Mouse (Mus musculus) adrenal gland, postnatal 14 days (tissue): ENCODE results near the gene Col19a1. TPM values are rescaled to one million over a fixed set of nuclear protein-coding genes. Genes with fewer than 3 reads are reported as not detected.
A peak's percentile ranks its signal among the peaks of the same experiment; 100 is the strongest.
"Not testable (repeated sequence)": the region's sequence is repeated elsewhere in the genome, so short reads cannot be mapped to it uniquely, and the experiment has no call there.

ENCODE experiments used
- DNase-seq: peaks from one replicate; pipeline ENCODE4 v3.0.0; 2021; ENCODE audit warnings: mixed read lengths
- long read RNA-seq, 2 experiments: library from polyadenylated mRNA; stranded (forward); transcript quantifications; one replicate each; pipeline ENCODE4 v2.0.0; 2021
- total RNA-seq: library from RNA; stranded (reverse); gene quantifications from 2 replicates; pipeline ENCODE4 v1.2.3, GENCODE M21; 2021

The Col19a1 gene
- total RNA-seq: 0.23 TPM in 1 of 2 replicates, not detected in the other
- long read RNA-seq, experiment 1: 0 reads
- long read RNA-seq, experiment 2: 0 reads

DNA sequence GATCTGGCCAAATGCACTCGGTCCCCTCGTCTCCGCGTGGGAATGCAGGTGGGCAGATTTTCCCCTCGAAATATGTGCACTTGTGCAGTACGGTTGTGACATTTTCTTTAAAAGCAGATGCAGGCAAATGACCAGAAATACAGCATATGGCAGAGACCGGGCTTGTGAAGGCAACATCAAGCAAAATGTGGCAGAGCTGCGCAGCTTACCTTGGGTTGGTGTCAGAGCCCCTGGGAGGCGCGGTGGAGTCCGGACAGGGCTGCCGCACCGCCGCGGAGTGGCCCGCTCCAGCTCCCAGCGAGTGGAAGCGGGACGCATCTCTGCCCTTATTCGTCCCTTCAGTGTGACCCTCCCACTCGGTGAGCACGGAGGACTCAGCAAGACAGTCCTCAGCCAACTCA, at the start of gene Col19a1:
Col19a1 (minus strand) TSS at position 332 of the 401 bp plus-strand sequence.
- DNase-seq: no peak

DNA sequence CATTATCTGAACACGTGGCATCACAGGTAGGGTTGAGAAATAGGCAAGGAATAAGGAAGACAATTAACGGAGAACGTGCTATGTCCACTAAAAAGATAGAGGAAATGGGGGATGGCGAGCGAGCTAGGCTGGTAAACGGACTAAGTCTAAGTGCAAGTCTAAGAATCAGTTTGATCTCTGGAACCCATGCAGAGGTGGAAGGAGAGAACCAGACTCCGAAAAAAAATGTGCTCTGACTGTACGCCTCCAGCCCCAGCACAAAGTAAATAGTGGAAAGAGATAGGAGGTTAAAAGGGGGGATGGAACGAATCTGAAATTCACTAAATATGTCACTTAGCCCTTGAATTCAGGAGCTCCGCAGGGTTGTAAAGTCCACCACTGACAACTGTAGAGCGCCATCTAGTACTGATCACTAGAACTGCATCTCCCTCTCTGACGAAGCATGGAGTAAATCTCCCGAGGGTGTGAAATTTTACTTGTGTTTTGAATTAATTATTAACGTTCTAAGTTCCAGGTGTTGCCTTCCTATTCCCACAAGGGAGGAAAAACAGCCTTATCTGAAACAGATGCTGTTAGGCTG, 46.4 kb upstream of the Col19a1 start:
- DNase-seq: peak; percentile 16

DNA sequence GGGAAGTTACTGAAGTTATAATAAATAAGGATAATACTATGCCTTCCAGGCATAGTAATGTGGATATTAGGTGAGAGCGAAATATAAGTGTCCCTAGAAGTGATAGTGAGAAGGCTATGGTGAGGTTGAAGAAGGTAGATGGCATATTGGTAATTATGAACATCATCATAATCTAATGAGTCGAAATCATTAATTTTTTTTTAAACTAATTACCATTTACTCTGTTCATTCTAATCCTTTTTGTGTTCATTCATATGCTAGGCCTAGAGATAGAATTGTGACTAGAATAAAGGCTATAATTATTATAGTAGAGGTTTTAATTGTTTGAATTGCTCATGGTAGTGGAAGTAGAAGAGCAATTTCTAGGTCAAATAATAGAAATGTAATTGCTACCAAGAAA, 25.3 kb upstream of the Col19a1 start:
- not testable (repeated sequence) for DNase-seq

DNA sequence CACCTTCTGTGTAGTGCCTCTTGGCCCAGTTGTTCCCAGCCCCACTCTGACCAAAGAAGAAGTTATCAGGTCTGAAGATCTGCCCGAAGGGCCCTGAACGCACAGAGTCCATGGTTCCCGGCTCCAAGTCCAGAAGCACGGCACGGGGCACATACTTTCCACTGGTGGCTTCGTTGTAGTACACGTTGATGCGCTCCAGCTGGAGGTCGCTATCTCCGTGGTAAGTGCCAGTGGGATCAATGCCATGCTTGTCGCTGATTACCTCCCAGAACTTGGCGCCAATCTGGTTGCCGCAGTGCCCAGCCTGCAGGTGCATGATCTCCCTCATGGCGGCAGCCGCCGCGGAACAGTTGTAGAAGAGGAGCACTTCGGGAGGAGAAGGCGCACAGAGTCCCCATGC, 7.8 kb upstream of the Col19a1 start:
- DNase-seq: no peak

DNA sequence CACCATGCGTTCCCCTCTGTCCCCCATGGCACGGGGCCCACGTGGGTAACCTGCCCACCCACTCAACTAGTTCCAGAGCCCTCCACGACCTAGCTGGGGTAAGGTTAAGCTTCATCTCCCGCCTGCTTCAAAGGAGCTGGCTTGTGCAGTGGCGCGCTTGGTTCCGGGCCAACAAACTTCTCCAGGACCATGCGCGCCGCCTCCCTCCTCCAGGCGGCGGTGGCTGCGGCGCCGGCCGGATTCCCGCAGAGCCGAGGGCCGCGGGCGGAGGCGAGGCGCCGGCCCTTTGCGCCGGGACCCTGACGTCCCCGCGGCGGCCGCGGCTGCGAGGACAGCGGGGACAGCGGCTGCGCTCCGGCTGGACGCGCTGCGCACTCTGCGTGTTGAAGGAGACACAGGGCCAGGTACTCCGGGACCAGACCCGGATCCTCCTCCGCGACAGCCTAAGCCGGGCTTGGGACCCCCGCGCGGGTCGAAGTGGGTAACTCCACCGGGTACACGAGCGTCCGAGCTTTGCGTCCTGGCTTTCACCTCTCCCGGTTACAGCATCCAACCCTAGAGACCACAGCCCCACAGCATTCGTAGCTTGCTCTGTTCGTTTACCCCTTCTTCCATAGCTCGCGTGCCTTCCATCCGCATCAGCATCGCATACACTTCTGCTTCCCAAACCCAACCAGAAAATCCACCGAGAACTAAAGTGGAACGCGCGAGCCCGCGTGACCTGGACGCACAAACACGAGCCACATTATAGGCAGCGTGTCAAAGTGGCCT, 717 bp downstream of the Col19a1 start:
- peak; percentile 27 for DNase-seq

DNA sequence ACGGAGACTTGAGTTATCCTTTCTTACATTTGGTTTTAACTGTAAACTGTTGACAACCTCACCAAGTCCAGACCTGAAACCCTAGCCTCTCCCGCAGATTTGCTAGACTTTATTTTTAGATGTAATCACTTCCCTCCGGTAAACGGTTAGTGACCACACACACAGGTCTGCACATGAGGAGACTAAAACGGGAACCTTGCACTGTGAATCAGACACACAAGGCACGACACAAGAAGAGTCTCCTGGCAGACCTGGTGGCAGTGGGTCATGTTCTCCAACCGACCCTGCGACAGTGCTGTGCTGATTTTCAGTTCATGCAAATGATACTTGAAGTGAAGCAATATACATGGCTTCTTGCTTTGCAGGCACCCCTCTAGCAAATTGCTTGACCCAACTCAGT, 14.7 kb downstream of the Col19a1 start:
- no peak for DNase-seq

DNA sequence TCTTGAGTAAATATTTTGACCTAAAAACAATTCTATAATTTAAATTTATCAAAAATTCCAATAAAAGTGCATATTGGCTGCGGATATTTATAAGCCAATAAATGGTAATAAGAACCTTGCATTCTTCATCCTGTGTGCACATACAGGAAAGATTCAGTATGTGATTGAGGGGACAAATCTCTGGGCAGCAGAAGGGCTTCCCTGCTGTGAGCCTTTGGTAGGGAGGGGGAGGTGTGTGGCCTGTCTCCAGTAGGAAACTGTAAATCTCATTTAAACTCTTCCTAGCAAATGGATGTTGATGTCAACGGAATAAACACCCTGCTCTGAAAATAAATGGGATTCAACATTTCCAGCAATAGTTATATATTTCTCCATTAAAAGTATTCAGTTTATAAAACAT, 23.2 kb downstream of the Col19a1 start:
- DNase-seq: no peak

DNA sequence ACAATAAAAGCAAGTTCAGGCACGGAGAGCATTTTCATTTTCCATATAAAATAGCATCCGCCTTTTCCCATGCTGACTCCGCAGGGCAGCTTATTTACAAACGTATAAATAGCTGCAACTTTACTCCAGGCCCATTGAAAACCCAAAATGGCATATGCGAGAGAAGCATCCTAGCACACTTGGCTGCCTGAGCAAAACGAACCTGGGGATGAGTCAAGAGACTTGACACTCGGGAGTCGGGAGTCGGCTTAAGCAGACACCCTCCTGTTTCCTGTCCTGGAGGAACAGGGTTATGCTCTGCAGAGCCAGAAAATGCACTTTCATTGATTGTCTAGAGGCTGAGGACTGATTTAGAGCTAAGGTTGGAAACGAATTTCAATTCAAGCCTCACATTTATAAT, 29.3 kb downstream of the Col19a1 start:
- DNase-seq: no peak

DNA sequence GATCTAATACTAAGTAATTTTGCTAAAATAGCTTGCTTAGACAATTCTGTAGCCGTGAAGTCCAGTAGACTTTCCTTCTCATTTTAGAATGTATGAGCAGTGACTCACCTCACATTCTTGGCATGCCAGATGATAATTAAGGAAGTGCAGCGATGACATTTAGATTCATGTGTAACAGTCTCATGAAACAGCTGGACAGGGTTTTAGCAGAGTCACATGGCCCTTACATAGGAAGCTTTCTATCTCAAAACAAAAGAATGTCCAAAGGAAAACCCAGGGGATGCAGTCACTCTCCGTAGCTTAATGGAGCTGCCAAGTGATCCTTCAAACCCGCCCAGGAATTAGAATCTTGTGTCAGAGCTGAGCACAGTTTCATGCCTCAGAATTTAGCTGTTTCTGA, 33.8 kb downstream of the Col19a1 start:
- DNase-seq: no peak

DNA sequence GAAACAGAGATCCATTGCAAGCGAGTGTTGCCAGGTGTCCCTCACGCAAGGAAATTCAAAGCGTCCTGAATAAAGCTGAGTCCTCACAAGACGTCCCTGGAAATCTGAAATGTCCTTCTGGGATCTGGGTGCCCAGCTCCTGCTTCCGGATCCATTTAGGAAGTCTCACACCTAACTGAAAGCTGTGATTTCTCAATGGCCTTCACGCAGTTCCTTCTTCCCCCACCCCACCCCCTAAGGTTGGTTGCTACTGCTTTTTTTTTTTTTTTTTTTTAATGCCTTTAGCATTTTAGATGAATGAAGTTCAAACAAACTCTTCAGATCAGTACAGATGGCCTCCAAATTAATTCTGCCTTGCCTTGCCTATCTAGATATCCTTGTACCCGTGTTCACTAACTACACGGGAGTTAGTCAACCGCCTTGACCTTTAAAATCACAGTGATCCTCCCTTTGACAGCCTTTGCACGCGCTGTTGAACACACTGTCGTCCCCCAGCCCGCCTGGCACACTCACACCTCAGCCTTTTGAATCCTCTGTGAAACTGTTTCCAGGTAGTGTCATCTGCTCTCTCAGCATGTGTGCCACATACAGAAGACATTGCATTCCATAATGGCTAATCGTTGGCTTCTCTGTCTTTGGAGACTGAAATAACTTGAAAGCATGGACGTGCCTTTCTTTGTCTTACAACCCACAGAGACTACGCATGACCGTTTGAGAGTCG, 36.6 kb downstream of the Col19a1 start:
- peak; percentile 8 for DNase-seq

DNA sequence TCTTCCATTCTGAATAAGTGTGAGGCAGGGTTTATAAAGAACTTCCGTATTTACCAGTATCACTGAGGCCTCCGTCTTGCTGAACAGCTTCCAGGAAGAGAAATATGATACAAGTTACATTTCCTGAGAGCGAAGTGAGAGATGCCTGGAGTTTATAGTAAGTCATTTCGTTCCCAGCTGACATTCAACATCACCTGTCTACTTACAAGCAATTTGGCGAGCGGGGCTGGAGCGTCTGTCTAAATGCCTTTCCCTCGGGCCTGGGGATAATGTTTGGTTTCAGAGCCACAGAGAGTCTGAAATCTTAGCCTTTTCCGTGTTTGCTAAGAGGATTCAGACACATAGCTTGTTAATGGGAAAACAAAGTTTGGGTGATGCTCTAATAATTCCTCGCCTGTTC, 37.2 kb downstream of the Col19a1 start:
- no peak for DNase-seq

DNA sequence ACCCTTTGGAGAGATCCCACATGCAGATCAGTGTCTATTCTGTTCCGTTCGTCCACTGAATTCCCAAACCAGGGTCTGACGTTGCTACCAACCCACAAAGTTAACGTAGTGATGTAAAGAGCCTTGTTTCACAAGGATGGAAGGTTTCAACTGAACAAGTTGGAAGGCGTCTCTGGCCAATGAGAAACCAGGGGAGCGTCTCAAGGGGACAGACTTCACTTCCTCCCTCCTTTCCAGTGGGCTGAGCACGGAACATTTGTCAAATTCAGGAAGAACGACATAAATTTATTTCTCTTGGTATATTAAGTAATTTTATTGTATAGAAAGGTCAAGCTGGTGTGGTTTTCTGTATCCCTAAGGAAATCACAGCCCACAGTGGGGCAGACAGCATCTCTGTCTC, 38.2 kb downstream of the Col19a1 start:
- no peak for DNase-seq

DNA sequence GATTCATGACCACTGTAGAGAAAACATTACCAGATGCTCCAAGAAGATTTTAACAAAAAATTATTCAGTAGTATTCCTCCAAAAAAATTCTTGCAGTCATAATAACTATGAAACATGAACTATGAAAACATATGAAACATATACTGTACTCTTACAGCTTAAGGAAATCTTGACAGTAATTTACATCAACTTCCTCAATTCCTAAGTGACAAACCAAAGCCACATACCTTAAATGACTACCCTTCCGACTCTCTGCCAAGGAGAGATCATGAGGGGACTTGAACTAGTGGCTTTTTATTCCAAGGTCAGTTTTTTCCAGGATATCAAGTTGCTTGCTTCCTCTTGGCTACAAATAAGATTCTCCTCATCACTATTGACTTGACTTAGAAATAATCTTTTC, 39.7 kb downstream of the Col19a1 start:
- DNase-seq: no peak

DNA sequence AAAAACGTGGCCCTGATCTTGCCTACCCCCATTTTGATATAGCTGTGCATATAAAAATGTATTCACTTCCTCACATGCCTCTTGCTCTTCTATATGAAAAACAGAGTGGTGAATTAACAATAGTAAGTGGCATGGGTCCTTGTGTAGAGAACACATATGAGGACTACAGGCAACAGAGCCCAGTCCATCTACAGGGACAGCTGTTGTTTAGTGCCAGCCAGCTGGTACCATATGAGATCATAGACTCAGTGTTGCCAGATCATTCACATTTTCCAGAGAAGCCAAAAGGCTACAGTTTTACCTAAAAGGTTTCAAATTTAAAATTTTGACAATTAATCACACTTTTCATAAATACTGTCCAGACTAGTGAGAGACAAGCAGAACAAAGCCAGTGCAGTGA, 47.4 kb downstream of the Col19a1 start:
- no peak for DNase-seq

DNA sequence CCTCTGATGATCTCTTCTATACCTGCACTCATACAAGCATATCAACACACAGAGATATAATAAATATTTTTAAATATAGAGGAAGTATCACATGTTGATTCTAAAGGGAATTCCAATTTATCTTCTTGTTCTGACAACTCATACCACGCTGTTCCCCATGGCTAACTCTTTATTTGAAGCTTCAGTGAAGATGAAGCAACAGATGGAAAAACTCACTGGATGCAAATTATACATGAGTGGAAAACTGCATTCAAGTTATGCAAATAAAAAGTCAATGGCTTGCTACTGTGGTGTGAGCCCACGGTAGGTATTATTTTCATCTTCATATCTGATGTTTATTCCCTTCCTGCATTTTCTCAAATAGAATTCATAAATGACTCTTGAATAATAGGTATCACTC, 60.1 kb downstream of the Col19a1 start:
- DNase-seq: no peak

DNA sequence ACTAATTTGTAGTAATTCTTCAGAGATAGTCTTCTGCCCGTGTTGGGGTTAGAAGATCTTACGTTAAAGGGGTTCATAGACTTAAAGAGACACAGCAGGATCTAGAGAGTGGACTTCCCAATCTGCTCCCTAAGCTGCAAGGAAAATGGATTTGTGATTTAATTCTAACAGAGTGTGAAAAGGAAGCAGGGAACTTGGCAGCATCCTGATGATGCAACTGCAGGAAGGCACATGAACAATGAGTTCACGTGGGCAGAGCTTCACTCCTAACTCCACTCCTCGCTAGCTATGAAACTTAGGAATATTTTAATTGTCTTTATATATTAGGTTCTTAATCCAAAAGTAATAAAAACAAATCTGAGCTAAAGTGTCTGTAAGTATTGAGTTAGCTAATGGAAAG, 69.8 kb downstream of the Col19a1 start:
- no peak for DNase-seq

DNA sequence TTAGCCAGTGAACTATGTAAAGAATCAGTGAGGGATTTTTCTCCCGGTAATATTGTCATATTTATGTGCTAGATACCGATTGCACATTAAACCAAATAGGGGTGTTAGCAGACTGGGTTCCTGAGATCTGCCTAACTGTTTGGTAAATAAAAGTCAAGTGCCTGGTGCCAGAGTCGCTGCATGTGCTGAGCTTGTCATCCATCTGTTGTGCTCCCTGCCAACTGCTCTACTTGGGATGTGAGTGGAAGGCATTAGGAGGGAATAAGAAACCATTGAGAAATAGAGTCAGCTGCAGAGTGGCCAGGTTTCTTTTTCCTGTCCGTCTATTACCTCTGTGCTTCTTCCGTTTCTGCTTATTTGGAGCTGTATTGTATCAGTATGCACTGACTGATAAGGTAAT, 71.9 kb downstream of the Col19a1 start:
- DNase-seq: no peak

DNA sequence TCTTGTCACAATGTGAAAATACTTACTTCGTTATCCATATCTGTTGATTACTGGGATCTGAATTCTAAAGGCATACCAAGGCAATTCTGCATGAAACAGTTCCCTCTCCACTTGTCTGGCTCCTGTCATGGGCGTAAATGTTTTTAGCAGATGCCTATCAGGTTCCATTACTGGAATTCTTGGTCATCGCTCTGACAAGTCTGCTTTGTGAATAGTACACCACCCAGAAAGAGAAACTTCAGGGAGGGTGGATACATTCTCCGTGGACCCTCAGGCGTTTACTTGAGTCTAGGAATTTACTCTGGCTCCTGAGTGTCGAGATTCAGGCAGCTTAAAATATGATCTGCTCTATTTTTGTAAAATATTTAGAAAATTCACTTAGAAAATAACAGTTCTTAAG, 75.7 kb downstream of the Col19a1 start:
- no peak for DNase-seq

DNA sequence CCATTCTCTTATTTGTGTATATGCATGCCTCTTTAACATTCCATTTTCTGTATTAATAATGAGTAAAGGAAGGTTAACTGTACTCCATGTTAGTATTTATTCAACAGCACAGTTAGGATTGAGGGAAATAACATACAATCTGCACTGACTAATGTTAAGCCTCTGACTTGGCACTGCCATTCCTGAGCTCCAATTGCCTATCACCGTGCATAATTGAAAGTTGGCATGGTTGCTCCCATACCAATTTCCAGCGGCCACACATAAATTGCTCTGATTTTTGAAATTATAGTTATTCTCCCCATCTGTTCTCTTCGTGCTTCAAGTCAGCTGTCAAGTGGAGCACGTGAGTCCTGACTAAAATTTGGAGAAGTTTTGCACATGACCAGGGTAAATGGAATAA, 91.9 kb downstream of the Col19a1 start:
- DNase-seq: no peak

DNA sequence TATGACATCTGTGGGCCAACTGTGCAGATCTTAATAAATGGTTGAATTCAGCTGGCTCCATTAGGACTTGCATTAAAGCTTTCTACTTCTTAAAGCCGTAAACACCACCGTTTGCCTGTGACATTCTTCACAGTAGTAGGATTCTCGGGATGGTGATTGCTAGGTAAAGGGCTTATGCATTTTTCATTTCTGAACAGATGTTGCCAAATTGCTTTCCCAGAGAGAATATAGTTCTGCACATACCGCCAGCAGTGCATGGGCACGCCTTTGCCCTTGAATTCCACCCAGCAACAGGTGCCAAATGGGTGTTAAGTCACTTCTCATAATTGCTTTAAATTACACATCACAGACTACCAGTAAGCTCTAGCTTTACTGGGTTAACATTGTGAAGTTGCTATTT, 103.1 kb downstream of the Col19a1 start:
- no peak for DNase-seq

DNA sequence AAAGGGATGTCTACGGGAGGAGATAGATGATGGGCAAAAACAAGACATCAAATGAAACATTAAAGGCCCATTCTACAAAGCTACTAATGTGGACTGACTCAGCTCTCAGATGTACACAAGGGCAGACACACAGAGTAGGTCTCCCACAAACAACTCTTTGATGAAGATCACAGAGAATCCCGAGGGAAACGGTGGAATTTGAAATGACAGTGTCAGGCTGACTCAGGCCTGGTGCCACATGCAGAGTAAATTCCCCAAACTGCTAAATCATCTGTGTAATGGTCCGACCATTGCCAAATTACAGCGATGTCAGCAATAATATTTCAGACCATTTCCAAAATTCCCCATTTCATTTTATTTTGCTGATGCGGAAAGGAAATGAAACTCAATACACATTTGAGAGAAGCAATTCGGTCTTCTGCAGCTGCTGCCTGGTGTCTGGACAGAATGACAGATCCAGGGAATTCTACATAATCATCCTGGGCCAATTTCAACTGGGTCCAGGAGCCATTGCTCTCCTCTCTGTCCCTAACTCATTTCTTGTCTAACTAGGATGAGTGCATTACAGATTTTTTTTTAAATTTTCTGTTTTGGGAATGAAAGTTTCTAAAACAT, 116.1 kb downstream of the Col19a1 start:
- no peak for DNase-seq

DNA sequence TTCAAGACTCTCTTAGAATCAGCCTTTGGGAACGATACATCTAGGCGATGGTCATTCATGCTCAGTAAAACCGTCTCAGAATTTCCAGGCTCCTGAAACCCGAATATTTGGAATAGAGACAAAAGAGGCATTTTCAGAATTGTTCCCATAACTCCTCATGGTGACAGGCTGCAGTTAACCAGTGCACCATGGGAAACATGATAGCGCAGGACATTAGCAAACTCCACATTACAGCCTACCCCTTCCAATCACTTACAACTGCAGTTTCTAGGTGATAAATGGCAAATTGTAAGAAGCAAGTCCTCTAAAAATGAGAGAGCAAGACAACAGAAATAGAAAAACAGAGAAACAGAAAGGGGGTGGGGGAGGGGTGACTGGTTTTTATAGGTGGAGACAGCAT, 116.6 kb downstream of the Col19a1 start:
- no peak for DNase-seq

DNA sequence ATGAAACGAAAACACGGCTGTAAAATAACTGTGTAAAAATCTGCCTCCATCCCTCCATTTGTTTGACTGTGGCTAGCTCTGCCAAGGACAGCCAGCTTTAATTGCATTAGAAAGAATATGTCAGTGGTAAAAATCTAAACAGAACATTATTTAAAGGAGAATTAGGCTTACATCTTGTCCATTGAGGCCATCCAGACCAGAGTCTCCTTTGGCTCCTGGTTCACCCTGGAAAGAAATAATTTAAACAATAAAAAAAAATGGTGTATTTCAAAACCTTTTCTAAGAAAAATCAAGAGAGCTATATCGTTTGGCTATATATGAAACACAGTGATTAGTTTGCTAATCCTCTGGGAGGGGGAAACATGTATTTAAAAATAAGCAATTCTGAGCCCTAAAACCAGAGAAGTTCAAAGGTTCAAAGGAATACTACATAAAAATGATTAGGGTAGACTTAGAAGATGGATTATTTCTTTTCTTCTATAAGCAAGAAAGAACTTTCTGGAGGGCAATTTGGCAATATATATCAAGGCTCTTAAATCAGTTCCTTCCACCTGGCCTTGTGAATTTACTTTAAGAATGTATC, 125.9 kb downstream of the Col19a1 start:
- no peak for DNase-seq
